Mouse (Mus musculus): Measurements from ENCODE around the gene Dhx33.
A peak's percentile ranks its signal among the peaks of the same experiment; 100 is the strongest.

Dhx33 gene

GRCm38 (mm10) chr11:71004316-71004773, at the start of gene Dhx33:
TSS of gene Dhx33 (minus strand) at chr11:71004437.
- peak; percentile 95 for DNase-seq

- DNase-seq, result no peak
Observed at GRCm38 (mm10) chr11:71052554-71052953, 48.3 kb upstream of the Dhx33 start.

- DNase-seq, result no peak
Observed at GRCm38 (mm10) chr11:71039526-71040298, 35.5 kb upstream of the Dhx33 start.

- peak; percentile 60 for DNase-seq
Observed at GRCm38 (mm10) chr11:71033163-71033761, 29.0 kb upstream of the Dhx33 start, which contains the start of gene 6330403K07Rik. TSS of gene 6330403K07Rik (minus strand) at chr11:71033513.

- DNase-seq, result peak; percentile 22
Observed at GRCm38 (mm10) chr11:71032491-71033162, 28.4 kb upstream of the Dhx33 start.

- no peak for DNase-seq
Observed at GRCm38 (mm10) chr11:71032070-71032469, 27.8 kb upstream of the Dhx33 start.

- DNase-seq, result no peak
Observed at GRCm38 (mm10) chr11:71029403-71030118, 25.3 kb upstream of the Dhx33 start.

- DNase-seq, result no peak
Observed at GRCm38 (mm10) chr11:71028280-71028679, 24.0 kb upstream of the Dhx33 start.

GRCm38 (mm10) chr11:71019201-71020068, 15.2 kb upstream of the Dhx33 start, which contains the start of the genes Mis12 and Derl2:
TSS of gene Mis12 (plus strand) at chr11:71019611.
TSS of gene Derl2 (minus strand) at chr11:71019841.
- peak; percentile 97 for DNase-seq

- DNase-seq, result no peak
Observed at GRCm38 (mm10) chr11:71018416-71019200, 14.4 kb upstream of the Dhx33 start.

GRCm38 (mm10) chr11:71017051-71017450, 12.8 kb upstream of the Dhx33 start:
- no peak for DNase-seq

GRCm38 (mm10) chr11:71012743-71013142, 8.5 kb upstream of the Dhx33 start:
- DNase-seq, result no peak

- DNase-seq, result no peak
Observed at GRCm38 (mm10) chr11:71008321-71008720, 4.1 kb upstream of the Dhx33 start.

GRCm38 (mm10) chr11:71007831-71008230, 3.6 kb upstream of the Dhx33 start:
- no peak for DNase-seq

- DNase-seq, result no peak
Observed at GRCm38 (mm10) chr11:71007026-71007425, 2.8 kb upstream of the Dhx33 start.

- no peak for DNase-seq
Observed at GRCm38 (mm10) chr11:71005046-71005445, 809 bp upstream of the Dhx33 start.

- no peak for DNase-seq
Observed at GRCm38 (mm10) chr11:71003611-71004315, 474 bp downstream of the Dhx33 start.

- DNase-seq, result no peak
Observed at GRCm38 (mm10) chr11:71001167-71001566, 3.1 kb downstream of the Dhx33 start.

GRCm38 (mm10) chr11:70982557-70983228, 21.5 kb downstream of the Dhx33 start, which contains the start of gene C1qbp:
TSS of gene C1qbp (minus strand) at chr11:70983026.
- peak; percentile 96 for DNase-seq

- DNase-seq, result no peak
Observed at GRCm38 (mm10) chr11:70982030-70982429, 22.2 kb downstream of the Dhx33 start.

Measured in right cerebral cortex, postnatal 14 days (tissue).